Mouse (Mus musculus): Measurements from ENCODE around the gene Gm20532. TPM values are rescaled to one million over a fixed set of nuclear protein-coding genes. Genes with fewer than 3 reads are reported as not detected.

Gene Gm20532
- polyA plus RNA-seq, 1 experiment, result not detected

DNA sequence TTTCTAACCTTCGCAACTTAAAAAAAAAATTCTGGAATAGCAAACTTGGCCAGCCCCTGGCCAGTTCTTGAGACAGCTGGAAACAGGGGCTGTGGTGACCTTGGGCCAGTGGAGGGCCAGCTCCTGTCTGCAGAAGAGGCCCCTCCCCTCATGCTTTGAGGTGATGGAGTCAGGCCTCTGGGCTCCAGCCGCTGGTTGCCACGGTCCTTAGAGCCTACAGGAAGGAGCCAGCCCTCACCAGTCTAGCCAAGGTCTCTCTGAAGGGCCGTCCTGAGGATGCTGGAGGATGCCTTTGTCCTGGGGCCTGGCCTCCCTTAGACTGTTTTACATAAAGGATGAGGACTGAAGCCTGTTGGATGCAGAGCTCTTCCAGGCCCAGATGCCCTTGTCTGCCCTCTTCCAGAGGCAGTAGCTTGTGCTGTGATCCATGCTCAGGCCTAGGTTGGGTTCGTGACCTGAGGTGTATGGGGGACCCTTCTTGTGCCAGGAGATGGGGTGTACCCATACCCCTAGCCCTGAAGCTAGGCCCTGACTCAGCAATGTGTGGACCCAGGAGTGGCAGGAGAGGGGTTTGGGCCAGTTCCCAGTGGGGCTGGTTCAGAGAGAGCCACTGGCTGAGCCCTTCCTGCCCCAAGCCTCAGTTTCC lies 42.5 kb downstream of the Gm20532 start:
- no peaks in the 10 kb centered on the region for H3K79me2 ChIP-seq (ENCODE audit: control insufficient read depth, insufficient read depth)
- peak overlapping the region; percentile 55 for H3ac ChIP-seq (ENCODE audit: control insufficient read depth, insufficient read length)
- no peaks in the 10 kb centered on the region for H3K27me3 ChIP-seq (ENCODE audit: control insufficient read depth, insufficient read depth, insufficient read length)
- no peak overlapping the region for H3K4me3 ChIP-seq
- peak overlapping the region; percentile 75 for H3K4me2 ChIP-seq (ENCODE audit: low read depth)
- H3K36me3 ChIP-seq (ENCODE audit: control insufficient read depth, insufficient read depth), result no peaks in the 10 kb centered on the region
- TF ChIP-seq REST (IDR thresholded peaks at IDR 0.05; ENCODE audit: insufficient read depth, insufficient read length) (no peak), POLR2AphosphoS2 (IDR thresholded peaks at IDR 0.05; ENCODE audit: insufficient read length, low read depth) (no peak), USF1 (IDR thresholded peaks at IDR 0.05; ENCODE audit: low read depth) (no peak), TCF3 (IDR thresholded peaks at IDR 0.05; ENCODE audit: insufficient read length, low read depth) (no peak), MYOG (IDR thresholded peaks at IDR 0.05; ENCODE audit: control insufficient read depth in 1 of 3, insufficient read depth in 1 of 3, insufficient read length in 2 of 3, low read depth in 2 of 3) (no peak), SRF (IDR thresholded peaks at IDR 0.05; ENCODE audit: control insufficient read depth, insufficient read length, low read depth) (no peak), MYOD1 (IDR thresholded peaks at IDR 0.05; ENCODE audit: control insufficient read depth in 1 of 3, insufficient read length in 2 of 3, low read depth in 2 of 3) (no peak), MAX (IDR thresholded peaks at IDR 0.05; ENCODE audit: low read depth) (no peak), E2F4 (IDR thresholded peaks at IDR 0.05; ENCODE audit: insufficient read depth) (no peak), POLR2A (IDR thresholded peaks at IDR 0.05; ENCODE audit: insufficient read length, low read depth) (no peak), TCF12 (IDR thresholded peaks at IDR 0.05; ENCODE audit: insufficient read depth, poor library complexity, severe bottlenecking) (no peak), CEBPB (IDR thresholded peaks at IDR 0.05; ENCODE audit: insufficient read depth, poor library complexity, severe bottlenecking) (no peak)

DNA sequence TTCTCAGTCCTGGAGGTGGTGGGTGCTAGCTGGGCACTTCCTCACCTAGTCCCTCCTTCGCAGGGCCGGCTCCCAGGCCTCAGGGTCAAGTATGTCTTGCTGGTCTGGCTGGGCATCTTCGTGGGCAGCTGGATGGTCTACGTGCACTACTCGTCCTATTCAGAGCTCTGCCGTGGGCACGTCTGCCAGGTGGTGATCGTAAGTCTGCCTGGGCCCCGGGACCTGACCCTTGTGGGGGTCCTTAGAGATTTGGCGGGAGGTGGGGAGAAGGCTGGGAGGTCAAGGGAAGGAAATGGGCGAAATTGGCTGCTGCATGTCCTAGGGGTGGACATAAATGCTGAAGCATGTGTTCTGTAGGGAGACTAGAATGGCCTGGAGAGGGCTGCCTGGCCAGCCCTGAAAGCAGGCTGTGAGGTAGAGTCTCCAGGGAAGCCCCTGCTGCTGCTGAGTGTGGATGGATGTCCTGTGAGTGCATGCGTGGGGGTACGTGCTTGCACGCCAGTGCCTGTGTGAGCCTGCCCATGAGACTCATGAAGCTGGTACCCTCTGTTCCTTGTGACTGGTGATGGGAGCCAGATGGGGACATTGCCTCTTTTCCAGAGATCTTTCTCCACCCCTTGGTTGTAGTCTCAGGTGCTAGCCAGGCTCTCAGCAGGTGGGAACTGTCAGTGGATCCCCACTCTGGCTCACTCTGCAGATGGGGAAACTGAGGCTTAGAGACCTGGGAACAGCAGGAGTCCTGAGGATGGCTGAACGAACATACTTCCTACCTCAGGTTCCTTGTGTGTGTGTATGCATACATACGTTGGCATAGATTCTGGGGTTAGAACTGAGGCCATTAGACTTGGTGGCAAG lies 46.3 kb downstream of the Gm20532 start:
- H3K4me2 ChIP-seq (ENCODE audit: low read depth), result no peak overlapping the region
- no peak overlapping the region for H3ac ChIP-seq (ENCODE audit: control insufficient read depth, insufficient read length)
- peaks cover 15% of the 10 kb centered on the region for H3K36me3 ChIP-seq (ENCODE audit: control insufficient read depth, insufficient read depth)
- H3K4me3 ChIP-seq, result no peak overlapping the region
- H3K27me3 ChIP-seq (ENCODE audit: control insufficient read depth, insufficient read depth, insufficient read length), result no peaks in the 10 kb centered on the region
- TF ChIP-seq POLR2A (IDR thresholded peaks at IDR 0.05; ENCODE audit: insufficient read length, low read depth) (peak; percentile 22), CEBPB (IDR thresholded peaks at IDR 0.05; ENCODE audit: insufficient read depth, poor library complexity, severe bottlenecking) (no peak), TCF3 (IDR thresholded peaks at IDR 0.05; ENCODE audit: insufficient read length, low read depth) (no peak), POLR2AphosphoS2 (IDR thresholded peaks at IDR 0.05; ENCODE audit: insufficient read length, low read depth) (peak; percentile 92)
- peaks cover 7% of the 10 kb centered on the region for H3K79me2 ChIP-seq (ENCODE audit: control insufficient read depth, insufficient read depth)

DNA sequence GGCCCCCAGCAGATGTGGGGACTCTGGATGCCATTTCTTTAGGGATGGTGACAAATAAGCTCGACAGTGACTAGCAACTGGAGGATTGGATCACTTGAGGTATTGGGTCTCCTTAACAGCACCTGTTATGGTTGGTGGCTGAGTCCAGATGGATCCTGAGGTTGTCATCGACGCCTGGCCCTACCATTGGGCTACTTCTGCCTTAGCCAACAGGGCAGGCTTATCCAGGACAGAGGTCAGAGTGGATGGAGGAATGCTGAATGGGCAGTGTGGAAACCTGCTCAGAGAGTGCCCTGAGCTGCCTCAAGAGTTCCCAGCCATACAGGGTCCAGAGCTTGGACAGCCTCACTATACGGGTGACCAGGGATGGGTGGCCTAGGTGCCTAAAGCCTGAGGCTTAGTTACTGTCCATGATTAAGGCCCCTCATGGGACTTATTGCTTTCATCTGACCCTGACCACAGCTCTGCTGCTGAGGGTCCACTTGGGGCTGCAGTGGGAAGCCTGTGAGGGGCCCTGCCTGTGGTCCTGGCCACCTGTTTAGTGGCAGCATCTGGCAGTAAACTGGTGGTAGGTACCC lies 47.6 kb downstream of the Gm20532 start:
- Histone ChIP-seq H3ac (ENCODE audit: control insufficient read depth, insufficient read length) (no peak overlapping the region), H3K79me2 (ENCODE audit: control insufficient read depth, insufficient read depth) (peaks cover 20% of the 10 kb centered on the region), H3K4me3 (no peak overlapping the region), H3K4me2 (ENCODE audit: low read depth) (no peak overlapping the region), H3K27me3 (ENCODE audit: control insufficient read depth, insufficient read depth, insufficient read length) (no peaks in the 10 kb centered on the region), H3K36me3 (ENCODE audit: control insufficient read depth, insufficient read depth) (peaks cover 24% of the 10 kb centered on the region)
- no peak for TF ChIP-seq MAX (IDR thresholded peaks at IDR 0.05; ENCODE audit: low read depth)
- TF ChIP-seq POLR2AphosphoS2 (IDR thresholded peaks at IDR 0.05; ENCODE audit: insufficient read length, low read depth), result peak; percentile 87
- TF ChIP-seq POLR2A (IDR thresholded peaks at IDR 0.05; ENCODE audit: insufficient read length, low read depth), result peak; percentile 13

DNA sequence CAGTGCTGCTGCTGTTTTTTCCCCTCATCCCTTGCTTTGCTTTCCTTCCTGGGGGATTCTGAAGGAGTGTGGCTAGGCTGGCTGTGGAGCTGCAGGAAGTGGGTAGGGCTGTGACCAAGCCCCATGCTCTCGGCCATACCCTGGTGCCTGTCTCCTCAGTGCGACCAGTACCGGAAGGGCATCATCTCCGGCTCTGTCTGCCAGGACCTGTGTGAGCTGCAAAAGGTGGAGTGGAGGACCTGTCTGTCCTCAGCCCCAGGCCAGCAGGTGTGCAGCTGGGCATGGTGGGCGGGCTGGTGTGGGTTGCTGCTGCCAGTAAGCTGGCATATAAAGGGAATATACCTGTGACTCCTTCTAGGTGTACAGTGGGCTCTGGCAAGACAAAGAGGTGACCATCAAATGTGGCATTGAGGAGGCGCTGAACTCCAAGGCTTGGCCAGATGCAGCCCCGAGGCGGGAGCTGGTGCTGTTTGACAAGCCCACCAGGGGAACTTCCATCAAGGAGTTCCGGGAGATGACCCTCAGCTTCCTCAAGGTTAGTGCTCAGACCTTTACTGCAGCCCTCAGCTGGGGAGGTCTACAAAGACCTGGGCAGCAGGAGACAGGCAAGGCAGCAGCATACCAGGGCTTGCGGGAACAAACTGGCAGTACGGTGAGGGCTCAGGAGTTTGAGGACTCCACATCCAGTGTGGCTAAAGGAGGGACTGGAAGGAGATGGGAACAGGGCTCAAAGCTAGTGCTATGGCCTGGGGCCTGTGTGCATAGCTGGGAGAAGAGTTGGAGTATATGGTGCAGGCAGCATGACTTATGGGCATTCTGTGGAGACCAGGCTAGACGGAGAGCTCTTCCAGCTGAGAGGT lies 48.4 kb downstream of the Gm20532 start:
- Histone ChIP-seq H3K79me2 (ENCODE audit: control insufficient read depth, insufficient read depth) (peaks cover 28% of the 10 kb centered on the region), H3K36me3 (ENCODE audit: control insufficient read depth, insufficient read depth) (peaks cover 24% of the 10 kb centered on the region), H3K4me3 (no peak overlapping the region), H3K27me3 (ENCODE audit: control insufficient read depth, insufficient read depth, insufficient read length) (no peaks in the 10 kb centered on the region), H3ac (ENCODE audit: control insufficient read depth, insufficient read length) (no peak overlapping the region), H3K4me2 (ENCODE audit: low read depth) (no peak overlapping the region)
- peak; percentile 9 for TF ChIP-seq POLR2A (IDR thresholded peaks at IDR 0.05; ENCODE audit: insufficient read length, low read depth)
- TF ChIP-seq CEBPB (IDR thresholded peaks at IDR 0.05; ENCODE audit: insufficient read depth, poor library complexity, severe bottlenecking), result no peak
- peak; percentile 35 for TF ChIP-seq POLR2AphosphoS2 (IDR thresholded peaks at IDR 0.05; ENCODE audit: insufficient read length, low read depth)
- TF ChIP-seq REST (IDR thresholded peaks at IDR 0.05; ENCODE audit: insufficient read depth, insufficient read length), result no peak

Measured in myocyte (in vitro differentiated cells).